In the genomic region with DNA sequence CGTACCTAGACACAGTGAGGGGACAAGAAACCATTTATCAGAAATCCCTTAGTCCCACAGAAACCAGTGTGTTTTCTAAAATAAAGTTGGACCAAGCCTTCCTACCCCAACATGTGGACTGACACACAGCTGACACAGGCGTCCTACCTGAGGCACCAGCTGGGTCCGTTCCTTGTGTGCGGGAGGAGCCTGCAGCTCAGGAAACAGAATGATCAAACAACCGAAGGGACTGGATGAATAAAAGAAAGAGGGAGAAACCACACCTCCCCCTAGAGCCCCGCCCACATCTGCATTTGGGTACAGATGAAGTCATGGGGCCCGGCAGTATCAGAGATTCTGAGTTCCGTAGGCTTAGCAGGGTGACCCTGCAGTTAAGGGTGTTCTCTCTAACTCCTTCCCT, we compare ENCODE assay signal across 31 mouse cellular contexts. TPM values are rescaled to one million over a fixed set of nuclear protein-coding genes. Genes with fewer than 3 reads are reported as not detected.
"Had no signal": no experiment of that assay in that cellular context is flagged by ENCODE, and none has a peak within 500 bp of the region (broad histone marks: within the 10 kb centered on the region; RNA-seq: fewer than 3 reads in every experiment).

A gene (minus strand): TSS at position 187 of the 400 bp plus-strand sequence.

- ATAC-seq: hindbrain, postnatal 0 days; intestine, embryonic 16.5 days; liver, embryonic 12.5 days had no signal

- H3K9ac ChIP-seq: heart, embryonic 13.5 days; heart, embryonic 15.5 days; hindbrain, embryonic 13.5 days; hindbrain, embryonic 15.5 days; kidney, embryonic 15.5 days; limb, embryonic 13.5 days; limb, embryonic 15.5 days; liver, embryonic 12.5 days had no signal

- H3K4me2 ChIP-seq: heart, embryonic 11.5 days; heart, embryonic 13.5 days; heart, embryonic 15.5 days; hindbrain, embryonic 13.5 days; hindbrain, embryonic 15.5 days; kidney, embryonic 15.5 days; limb, embryonic 13.5 days; limb, embryonic 15.5 days; liver, embryonic 12.5 days had no signal

- H3K27ac ChIP-seq: heart, adult 2 months; heart, embryonic 13.5 days; heart, embryonic 15.5 days; hindbrain, embryonic 13.5 days; hindbrain, embryonic 15.5 days; hindbrain, postnatal 0 days; kidney, embryonic 15.5 days; kidney, postnatal 0 days; limb, embryonic 13.5 days; limb, embryonic 15.5 days; liver, embryonic 12.5 days had no signal

- H3K4me1 ChIP-seq: heart, embryonic 15.5 days; hindbrain, embryonic 13.5 days; hindbrain, embryonic 15.5 days; kidney, embryonic 15.5 days; limb, embryonic 13.5 days had no signal

- H3K27me3 ChIP-seq: heart, embryonic 13.5 days; heart, embryonic 15.5 days; hindbrain, embryonic 13.5 days; hindbrain, embryonic 15.5 days; kidney, embryonic 15.5 days; limb, embryonic 13.5 days; limb, embryonic 15.5 days; liver, embryonic 12.5 days had no signal

- DNase-seq: gastrocnemius, postnatal 14 days; gastrocnemius, postnatal 36 days; heart, adult 2 months; heart, postnatal 14 days; heart, postnatal 36 days; kidney, adult 11 months; kidney, adult 2 months; kidney, adult 9 months; kidney, postnatal 14 days; kidney, postnatal 36 days; layer of hippocampus, adult 9-11 months; layer of hippocampus, postnatal 36 days; left cerebral cortex, postnatal 4 days had no signal

- H3K9me3 ChIP-seq: heart, embryonic 13.5 days; heart, embryonic 15.5 days; hindbrain, embryonic 13.5 days; hindbrain, embryonic 15.5 days; kidney, embryonic 15.5 days; limb, embryonic 13.5 days; limb, embryonic 15.5 days; liver, embryonic 12.5 days had no signal

- H3K36me3 ChIP-seq: heart, embryonic 13.5 days; heart, embryonic 15.5 days; hindbrain, embryonic 13.5 days; hindbrain, embryonic 15.5 days; kidney, embryonic 15.5 days; limb, embryonic 13.5 days; limb, embryonic 15.5 days; liver, embryonic 12.5 days had no signal

- H3K4me3 ChIP-seq: heart, adult 2 months; heart, embryonic 13.5 days; heart, embryonic 15.5 days; hindbrain, embryonic 13.5 days; hindbrain, embryonic 15.5 days; kidney, embryonic 15.5 days; limb, embryonic 13.5 days; limb, embryonic 15.5 days; liver, embryonic 12.5 days had no signal

RNA-seq across cellular contexts. Expression of the gene that starts here (rescaled TPM):
- polyA plus RNA-seq: gonadal fat pad, adult 2 months; heart, adult 2 months; heart, embryonic 11.5 days; heart, embryonic 13.5 days; heart, embryonic 15.5 days; heart, postnatal 0 days; hindbrain, embryonic 13.5 days; hindbrain, embryonic 15.5 days; hindbrain, postnatal 0 days; intestine, embryonic 14.5 days; intestine, embryonic 16.5 days; kidney, adult 2 months; kidney, embryonic 15.5 days; kidney, postnatal 0 days; large intestine, adult 2 months; limb, embryonic 11.5 days; limb, embryonic 13.5 days; limb, embryonic 15.5 days; liver, adult 2 months; liver, embryonic 12.5 days had no signal
